Mouse (Mus musculus) urinary bladder, postnatal 4 days (tissue): ENCODE measurements around the gene Sctr.

ENCODE experiments used
- DNase-seq, 2 experiments: peaks; one replicate each; pipeline ENCODE4 v3.0.0; 2021 to 2022; ENCODE audit warnings: low spot score in 2 of 2

Gene Sctr

DNA sequence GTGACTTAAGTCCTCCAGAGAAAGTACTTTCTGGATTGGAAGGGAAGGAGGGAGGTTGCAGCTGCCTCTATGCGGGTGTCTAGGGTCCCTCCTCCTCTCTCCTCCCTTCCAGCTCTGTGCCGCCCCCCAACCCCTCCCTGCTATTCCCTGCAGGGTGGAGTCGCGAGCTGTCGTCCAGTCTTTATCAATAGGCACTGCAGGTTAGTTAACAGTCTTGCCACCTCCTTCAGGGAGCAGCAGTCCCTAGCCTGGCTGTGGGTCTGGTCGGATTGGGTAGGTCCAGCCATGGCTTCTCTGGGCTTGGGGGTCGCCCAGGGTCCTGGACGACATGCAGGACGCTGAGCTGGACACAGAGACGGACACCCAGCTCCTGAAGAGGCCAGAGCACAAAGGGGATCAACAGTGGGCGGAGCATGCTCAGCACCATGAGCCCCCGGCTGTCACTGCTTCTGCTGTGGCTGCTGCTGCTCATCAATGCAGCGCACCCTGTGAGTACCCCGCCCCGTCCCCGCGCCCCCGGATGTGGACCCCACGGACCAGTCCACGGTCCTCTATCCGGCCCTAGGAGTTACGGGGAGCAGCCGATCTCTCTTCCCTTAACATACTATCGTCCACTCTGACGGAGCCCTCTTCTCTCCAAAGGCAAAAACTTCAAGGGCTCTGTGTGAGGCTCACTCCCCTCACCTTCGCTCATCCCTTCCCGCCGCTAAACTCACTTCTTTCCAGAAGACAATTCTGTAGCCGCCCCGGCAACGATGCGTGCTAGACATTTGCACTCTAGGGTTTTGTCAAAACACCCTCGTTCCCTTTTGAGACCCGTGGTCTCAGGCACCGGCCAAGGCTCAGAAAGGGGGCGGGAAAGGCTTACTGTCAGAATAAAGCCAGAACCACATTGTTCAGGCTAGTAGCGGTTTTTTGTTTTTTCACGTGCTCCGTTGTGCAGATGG is at the start of gene Sctr:
Sctr (plus strand) TSS at position 51 of the 947 bp plus-strand sequence.
- no peak for DNase-seq

DNA sequence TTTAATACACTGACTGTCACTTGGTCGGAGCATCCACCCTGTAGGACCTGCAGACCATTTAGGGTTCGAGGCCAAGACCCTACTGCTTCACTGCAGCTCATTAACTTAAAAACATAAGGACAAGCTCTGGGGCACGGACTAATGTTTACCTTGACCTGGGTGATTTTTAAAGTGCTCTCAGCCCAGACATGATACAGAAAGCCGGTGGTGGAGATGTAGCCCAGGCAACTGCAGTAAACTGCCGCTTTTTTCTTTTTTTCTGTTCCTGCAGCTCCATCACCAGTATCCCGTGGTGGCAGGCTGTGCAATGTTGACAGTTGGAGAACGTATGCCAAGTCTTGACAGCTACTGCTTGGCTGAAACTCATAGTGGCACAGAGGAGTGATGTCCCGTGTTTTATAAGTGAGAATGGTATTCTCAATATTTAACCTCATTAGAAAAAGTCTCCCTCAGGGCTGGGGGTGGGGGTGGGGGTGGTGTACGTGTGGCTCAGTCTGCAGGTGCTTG is 48.9 kb upstream of the Sctr start:
- DNase-seq = no peak

DNA sequence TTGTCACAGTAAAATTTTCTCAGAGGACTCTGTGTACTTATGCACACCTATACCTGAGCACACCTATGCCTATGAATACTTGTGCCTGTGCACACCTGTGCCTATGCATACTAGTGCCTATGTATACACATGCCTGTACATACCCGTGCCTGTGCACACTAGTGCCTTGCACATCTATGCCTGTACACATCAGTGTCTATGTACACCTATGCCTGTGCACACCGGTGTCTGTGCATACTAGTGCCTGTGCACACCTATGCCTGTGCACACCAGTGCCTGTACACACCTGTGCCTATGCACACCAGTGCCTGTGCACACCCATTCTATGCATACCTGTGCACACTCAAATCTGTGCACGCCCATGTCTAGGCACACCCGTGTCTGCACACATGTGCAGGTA is 47.2 kb upstream of the Sctr start:
- DNase-seq = no peak

DNA sequence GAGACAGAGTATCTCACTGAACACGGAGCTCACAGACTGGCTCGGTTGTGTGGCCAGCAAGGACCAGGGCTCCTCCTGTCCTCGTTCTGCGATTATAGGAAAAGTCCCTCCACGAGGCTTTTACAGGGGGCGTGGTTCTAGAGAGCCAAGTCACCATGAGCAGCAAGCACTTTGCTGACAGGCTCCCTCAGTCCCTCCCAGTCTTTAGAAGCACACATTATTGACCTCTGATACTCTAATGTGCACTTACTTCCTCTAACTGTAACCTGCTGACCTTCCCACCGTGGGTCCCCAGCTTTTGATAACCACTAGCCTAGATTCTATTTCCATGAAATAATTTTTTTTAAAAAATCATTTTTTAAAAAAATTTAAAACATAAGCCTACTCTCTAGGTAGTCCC is 46.8 kb upstream of the Sctr start:
- no peak for DNase-seq

DNA sequence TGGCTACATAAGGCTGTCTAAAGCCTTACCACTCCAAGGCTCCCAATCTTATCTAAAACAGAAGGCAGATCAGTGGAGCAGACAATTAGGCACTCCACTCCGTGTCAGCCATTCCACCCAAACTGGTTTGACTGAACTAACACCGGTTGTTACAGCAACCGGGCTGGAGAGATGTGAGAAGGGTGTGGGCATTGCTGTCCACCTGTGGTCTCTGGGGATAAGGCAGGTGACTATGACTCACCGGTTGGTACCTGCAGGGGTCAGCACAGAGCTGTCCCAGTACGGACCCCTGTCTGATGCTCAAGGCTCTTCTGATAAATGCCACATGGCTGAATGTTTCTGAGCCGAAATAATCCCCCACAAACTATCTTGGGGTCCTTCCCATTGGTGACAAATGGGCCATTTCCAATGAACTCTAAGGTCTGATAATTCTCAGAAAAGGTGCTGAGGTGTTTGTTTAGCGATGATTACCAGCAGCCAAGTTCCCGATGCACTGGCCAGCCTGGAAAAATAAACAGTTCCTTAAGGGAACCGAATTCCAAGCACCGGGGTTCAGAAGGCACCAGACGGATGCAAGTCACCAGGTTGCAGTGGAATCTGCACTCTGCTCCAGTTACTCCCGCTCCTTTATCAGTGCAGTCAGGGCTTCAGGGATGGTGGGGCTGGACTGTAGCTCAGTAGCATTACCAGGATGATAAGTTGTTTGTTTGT is 40.7 kb upstream of the Sctr start:
- no peak for DNase-seq

DNA sequence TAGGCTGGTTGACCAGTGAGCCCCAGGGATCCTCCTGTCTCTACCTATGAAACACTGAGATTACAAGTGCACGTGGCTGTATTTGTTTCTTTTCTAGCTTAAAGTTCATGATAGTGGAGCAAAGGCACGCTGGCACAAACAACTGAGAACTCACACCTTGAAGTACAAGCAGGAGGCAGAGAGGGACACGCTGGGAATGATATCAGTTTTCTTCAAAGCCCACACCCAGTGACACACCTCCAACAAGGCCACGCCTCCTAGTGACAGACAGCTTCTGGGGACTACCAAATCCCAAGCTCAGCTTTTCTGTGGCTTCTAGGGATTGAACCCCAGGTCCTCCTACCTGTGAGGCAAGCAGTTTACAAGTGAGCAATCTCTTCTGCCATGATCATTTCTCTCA is 33.6 kb upstream of the Sctr start:
- DNase-seq = no peak

DNA sequence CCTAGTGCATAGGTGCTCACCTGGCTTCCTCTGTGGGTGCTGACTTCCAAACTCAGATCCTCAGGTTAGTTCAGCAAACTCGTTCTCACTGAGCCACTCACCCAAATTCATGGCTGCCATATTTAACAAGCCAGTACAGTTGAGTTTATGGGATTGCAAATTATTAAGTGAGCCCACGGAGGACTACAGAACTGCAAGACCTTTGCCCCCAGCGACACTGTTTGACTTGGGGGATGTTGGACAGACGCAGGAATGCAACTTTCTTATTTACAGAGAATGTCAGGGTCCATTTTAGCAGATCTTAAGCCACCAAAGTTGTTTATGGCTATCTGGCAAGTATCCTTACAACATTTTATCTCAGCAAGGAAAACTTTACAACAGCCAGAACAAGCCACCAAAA is 31.6 kb upstream of the Sctr start:
- no peak for DNase-seq

DNA sequence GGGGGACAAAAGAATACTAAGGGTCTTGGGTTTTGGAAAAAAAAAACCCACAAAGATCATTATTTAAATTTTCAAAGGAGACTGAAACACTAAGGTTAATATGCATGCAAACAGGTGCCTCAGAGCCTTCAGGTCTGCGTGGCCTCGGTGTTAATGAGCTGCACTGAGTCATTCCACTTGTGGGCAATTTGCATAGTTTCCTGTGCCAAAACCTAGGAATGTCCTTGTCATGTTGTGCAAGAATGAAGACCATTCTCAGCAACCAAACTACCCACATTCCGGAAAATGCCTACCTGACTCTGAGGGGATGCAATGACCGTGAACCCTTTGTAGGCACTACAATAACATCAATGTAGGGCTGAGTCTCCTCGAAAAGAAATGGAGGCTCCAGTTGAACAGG is 20.1 kb upstream of the Sctr start:
- no peak for DNase-seq

DNA sequence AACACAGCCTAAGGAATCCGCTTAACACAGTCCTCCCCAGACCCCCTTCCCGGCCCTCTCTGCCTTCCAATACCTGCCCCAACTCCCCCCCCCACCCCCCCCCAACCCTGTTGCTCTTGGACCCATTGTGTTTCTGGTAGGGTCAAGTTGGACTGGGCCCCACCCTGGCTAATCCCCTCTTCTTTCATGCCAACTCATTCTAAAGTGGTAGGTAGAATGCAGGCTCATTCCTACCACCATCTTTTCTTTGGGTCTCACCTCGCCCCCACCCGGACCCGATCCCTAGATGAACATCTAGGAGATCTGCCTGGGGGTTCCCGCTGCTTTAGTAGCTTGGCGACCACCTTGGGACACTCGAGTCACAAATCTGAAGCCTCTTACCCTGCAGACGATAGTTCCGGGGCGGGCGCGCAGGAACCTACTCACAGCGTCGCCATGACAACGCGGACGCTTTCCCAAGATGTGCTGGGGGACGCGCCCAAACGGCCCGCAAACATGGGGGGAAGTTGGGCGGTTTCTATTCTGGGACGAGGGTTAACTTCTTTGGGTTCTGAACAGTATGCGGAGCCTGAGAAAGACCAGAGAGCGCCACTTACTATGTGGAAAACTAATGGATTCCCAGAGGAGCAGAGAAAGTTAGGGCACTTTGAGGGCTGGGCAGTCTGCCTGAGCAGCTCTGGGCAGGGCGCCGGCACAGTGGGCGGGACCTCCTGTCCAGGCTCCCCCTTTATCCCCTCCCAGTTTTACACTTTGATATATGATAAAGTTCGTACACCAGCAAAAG is 9.7 kb upstream of the Sctr start, which contains the start of gene Cfap221:
Cfap221 (minus strand) TSS at position 437 of the 784 bp plus-strand sequence.
- peak; percentile 55 to 74 for DNase-seq

DNA sequence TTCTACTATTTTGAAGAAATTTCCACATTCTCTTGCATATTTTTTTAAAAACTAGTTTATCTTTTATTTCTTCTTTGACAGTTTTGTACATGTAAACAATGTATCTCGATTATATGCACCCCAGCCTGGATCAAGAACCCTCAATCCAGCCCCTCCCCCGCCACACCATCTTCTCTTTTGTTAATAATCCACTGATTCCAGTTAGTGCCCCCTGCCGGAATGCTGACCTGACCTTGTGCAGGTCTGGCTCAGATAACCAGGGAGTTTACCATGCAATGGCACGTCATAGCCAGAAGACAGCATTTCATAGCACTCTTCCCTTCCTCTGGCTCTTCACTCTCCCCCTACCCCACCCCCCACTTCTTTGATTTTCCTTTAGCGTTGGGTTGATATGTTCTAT is 9.1 kb upstream of the Sctr start:
- DNase-seq = no peak

DNA sequence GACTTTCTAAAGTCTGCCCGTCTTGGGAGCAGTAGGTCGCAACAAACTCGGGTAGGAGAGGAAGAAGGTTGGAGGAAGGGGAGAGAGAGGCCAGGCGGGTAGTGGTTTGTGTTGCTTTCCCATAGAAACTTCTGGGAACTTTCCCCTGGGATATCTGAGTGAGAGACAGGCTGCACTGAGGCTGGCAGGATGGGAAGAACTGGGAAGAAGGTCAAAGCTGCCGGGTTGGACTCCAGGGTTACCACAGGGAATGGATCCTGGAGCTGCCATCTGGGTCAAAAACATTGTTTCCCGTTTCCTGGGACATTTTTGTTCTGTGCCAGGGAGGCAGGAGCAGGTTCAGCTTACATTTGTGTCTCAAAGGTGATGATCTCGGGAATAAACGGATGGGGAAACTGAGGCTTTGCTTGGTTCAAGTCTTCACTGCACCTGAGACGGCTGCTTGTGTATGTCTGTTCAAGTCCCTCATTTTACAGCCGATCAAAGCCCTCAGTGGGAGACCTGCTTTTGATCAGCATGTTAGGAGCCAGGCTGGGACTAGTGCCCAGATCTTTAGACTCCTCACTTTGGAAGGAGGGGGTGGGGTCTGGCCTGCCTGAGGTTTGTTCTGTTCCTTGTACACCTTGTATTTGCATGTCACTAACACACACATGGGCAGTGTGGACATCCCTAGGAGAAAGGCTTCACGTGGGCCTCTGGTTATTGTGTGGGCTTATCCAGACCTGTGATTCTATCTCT is 1.3 kb downstream of the Sctr start:
- DNase-seq = no peak

DNA sequence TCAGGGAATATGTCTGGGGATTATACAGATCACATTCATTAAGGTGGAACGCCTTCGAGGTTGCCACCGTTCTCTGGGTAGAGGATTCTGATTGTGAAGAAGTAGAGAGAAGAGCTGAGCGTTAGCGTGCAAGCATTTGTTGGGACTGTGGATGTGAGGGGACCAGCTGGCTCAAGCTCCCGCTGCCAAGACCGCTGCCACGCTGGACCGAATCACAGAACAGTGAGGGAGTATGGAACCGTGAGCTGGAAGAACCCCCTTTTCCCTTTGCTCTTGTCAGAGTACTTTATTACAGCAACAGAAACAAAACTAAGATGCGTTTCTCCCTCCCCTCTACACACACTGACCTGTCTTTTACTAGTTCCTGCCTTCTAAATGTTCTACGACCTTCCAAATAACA is 5.9 kb downstream of the Sctr start:
- no peak for DNase-seq

DNA sequence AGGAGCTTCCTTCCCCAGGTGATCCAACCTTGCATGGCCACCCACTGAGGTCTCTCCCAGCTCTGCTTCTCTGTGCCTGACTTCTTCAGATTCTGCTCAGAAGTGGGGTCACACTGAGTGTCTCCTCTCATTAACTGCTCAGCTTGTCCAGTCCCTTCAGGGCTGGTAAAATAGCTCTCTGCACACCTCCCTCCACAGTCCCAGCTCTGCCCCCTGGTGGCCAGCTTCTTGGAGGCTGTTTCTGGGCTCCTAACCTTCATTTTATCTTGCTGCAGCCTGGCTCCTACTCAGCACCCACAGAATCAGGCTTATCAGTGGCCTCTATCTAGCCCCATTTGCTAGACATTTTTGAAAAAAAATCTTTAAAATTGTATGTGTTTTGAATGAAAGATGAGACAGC is 6.4 kb downstream of the Sctr start:
- peak; percentile 31 to 74 for DNase-seq

DNA sequence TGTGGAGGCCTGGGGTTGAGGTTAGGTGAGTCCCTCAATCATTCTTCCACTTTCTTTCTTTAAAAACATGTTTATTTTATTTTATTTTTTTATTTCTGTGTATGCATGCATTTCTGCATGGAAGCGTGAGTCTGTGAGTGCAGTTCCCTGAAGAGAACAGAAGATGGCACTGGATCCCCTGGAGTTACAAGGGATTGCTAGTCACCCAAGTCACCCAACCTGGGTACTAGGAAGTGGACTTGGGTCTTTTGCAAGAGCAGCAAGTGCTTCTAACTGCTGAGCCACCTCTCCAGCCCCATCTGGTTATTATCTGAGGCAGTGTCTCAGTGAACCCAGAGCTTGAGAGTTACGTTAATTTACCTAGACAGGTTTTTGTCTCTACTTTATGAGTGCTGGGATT is 9.5 kb downstream of the Sctr start:
- DNase-seq = no peak

DNA sequence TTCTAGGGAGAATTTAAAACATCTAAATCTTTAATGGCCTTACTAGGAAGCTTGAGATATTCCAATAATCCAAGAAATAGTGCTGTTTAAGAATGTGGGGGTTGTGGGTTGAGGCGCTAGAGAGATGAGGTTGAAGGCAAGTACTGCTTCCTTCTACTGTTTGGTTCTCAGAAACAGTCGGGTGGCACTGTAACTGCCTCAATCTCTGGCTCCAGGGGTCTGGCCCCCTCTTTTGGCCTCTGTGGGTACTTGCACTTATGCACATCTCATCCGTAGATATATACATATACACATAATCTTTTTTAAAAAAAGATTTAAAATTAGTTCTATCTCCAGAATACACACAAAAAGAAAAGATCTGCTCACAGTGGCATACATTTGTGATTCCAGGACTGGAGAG is 12.2 kb downstream of the Sctr start:
- DNase-seq = no peak

DNA sequence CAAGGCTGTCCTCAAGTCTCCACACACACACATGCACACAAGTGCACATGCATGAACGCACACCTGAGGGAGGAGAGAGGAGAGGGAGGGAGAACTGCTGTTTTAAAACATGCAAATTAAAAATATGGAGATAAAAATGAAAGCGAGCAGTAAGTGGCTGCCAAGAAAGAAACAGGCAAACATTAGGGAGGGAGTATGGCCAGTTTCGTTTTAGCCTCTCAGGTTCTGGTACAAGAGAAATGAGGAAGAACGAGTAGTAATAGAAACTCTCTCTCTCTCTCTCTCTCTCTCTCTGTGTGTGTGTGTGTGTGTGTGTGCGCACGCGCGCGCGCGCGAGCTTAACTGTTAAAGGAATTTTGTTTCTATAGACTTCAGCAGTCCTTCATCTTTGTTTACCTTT is 12.7 kb downstream of the Sctr start:
- DNase-seq = no peak

DNA sequence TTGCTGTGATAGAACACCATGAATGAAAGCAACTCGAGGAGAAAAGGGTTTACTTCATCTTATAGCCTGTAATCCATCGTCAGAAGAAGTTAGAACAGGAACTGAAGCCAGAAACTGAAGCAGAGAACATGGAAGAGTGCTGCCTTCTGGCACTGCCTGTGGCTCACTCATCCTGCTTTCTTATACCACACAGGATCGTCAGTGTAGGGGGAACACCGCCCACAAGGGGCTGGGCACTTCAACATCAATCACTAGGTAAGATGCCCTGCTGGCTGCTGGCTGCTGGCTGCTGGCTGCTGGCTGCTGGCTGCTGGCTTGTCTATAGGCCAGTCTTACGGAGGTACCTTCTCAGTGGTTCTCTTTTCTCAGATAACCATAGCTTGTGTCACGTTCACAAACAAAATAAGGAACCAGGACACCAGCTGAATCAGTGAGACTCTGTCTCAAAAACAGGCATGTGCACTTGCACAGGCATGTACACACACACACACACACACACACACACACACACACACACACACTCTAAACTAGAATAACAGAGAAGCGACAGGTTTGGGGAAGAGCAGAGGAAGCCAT is 13.7 kb downstream of the Sctr start:
- DNase-seq = no peak

DNA sequence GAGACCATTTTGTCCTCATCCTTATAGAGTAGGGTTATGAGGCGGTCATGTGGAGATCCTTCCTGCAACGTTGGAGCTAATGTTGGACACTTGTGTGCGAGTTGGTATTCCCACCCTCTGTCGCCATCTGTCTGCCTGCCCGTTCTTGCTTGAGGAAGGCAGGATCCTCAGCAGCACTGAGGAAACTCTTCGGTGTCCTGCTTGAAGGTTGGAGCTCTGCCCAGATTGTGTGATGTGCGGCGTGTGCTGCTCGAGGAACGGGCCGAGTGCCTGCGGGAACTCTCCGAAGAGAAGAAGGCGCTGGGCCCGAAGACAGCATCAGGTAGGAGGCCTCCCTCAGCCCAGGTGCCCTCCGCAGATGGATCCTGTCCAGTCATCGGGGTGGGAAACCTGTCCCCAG is 15.3 kb downstream of the Sctr start:
- no peak for DNase-seq

DNA sequence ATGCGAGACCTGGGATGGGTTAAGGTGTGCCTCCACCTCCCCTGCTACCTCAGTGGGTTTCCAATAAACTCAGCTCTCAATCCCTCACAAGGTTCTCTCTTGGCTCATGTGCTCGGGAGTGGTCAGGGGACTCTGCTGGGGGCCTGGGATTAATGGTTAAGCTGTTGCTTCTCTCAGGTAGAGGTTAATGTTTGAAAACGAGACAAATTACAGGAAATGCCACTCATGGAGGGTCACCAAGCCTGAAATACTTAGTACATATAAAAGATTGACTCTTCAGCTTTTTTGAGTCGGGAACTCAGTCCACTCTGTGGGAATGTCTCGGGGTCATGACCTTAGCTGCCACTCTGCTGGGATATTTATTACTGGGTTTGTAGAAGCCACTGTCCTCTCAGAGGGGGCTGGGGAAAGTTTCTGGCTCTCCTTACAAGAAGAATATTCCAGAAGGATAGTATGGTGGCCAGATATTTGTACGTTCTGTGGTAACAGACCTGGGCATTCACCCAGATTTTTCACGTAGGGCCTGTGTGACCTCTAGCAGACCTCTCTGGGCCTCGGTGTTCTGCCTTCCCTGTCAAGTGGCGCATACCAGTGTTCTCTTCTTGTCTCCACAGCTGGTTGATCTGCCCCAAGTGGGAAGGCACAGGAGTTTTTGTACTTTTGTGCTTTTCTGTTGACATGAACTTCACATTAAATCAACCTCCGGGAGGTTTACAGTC is 17.8 kb downstream of the Sctr start:
- DNase-seq = no peak

DNA sequence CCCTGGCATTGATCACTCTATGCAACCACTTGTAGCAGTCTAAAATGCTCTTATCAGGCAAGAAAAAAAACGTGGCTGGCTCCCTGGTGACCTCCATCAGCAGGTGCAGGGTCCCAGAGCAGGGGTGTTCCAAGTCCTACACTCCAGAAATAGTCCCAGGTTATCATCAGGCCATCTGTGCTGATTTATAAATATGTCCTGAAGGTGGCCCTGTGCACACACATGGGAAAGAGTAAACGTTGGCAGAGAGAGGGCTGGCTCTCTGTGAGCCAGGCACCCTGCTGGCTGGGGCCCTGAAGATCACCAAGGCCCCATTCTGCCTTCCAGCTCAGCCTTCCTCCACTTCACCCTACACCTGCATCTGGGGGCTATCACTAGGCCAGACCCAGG is 18.4 kb downstream of the Sctr start:
- DNase-seq = no peak
